Mouse (Mus musculus) embryonic facial prominence, embryonic 11.5 days (tissue): Measurements from ENCODE around the gene Ect2l. TPM values are rescaled to one million over a fixed set of nuclear protein-coding genes. Genes with fewer than 3 reads are reported as not detected.
"Not testable (repeated sequence)": the region's sequence is repeated elsewhere in the genome, so short reads cannot be mapped to it uniquely, and the experiment has no call there.

ENCODE experiments used
- ATAC-seq: fragments of 200-750 bp; cut with Nextera tagmentation; replicated peaks from 2 replicates; pipeline ENCODE4 v1.8.0; 2017; ENCODE audit warnings: low read depth; ENCODE audit not compliant: insufficient number of reproducible peaks, low FRiP score, low TSS enrichment
- DNase-seq: peaks from one replicate; pipeline ENCODE4 v3.0.0-alpha.2; 2015; ENCODE audit warnings: low spot score
- H3K27ac ChIP-seq: fragments of 300-500 bp; sonication (generic); replicated peaks from 2 replicates; pipeline ENCODE4 v1.5.1; 2014; ENCODE audit warnings: mild to moderate bottlenecking, low read depth, low read length, control low read depth
- H3K27me3 ChIP-seq: fragments of 300-500 bp; sonication (generic); 2 replicates; pipeline ENCODE4 v1.6.1; 2014; ENCODE audit warnings: mild to moderate bottlenecking, low read length, moderate library complexity, mixed read lengths; ENCODE audit not compliant: control insufficient read depth, insufficient read depth
- H3K36me3 ChIP-seq: fragments of 300-500 bp; sonication (generic); replicated peaks from 2 replicates; pipeline ENCODE4 v1.6.1; 2014; ENCODE audit warnings: low read depth, mild to moderate bottlenecking, low read length, moderate library complexity, mixed read lengths; ENCODE audit not compliant: control insufficient read depth, insufficient read depth
- H3K4me1 ChIP-seq: fragments of 300-500 bp; sonication (generic); 2 replicates; pipeline ENCODE4 v1.6.1; 2014; ENCODE audit warnings: low read length, mixed read lengths; ENCODE audit not compliant: control insufficient read depth, insufficient read depth
- H3K4me2 ChIP-seq: fragments of 300-500 bp; sonication (generic); 2 replicates; pipeline ENCODE4 v1.6.1; 2014; ENCODE audit warnings: low read depth, mild to moderate bottlenecking, control low read depth, low read length, moderate library complexity
- H3K4me3 ChIP-seq: fragments of 300-500 bp; sonication (generic); 2 replicates; pipeline ENCODE4 v1.5.1; 2014; ENCODE audit warnings: low read depth, low read length, control low read depth
- H3K9ac ChIP-seq: fragments of 300-500 bp; sonication (generic); replicated peaks from 2 replicates; pipeline ENCODE4 v1.6.1; 2014; ENCODE audit warnings: mild to moderate bottlenecking, control low read depth, low read length
- H3K9me3 ChIP-seq: fragments of 300-500 bp; sonication (generic); replicated peaks from 2 replicates; pipeline ENCODE4 v1.6.1; 2016; ENCODE audit warnings: mild to moderate bottlenecking, low read length, inconsistent platforms, mixed read lengths; ENCODE audit not compliant: control insufficient read depth
- WGBS: fragments of 180-500 bp; shearing (Covaris S2); extraction: QIAGEN DNeasy Blood & Tissue Kit; methylation state at CpG from one replicate; pipeline ENCODE4 v1.1.7; 2014; 5-methylcytosine and 5-hydroxymethylcytosine counted together
- polyA plus RNA-seq: library from polyadenylated mRNA; unstranded; fragments of >200 nt; fragmentation: Nextera tagmentation; extraction: Ambion mirVana; gene quantifications from 2 replicates; pipeline ENCODE4 v1.2.1, GENCODE M21; 2014

Gene Ect2l
- polyA plus RNA-seq, 1 experiment from 2014 or later, result 0.87 TPM

GRCm38 (mm10) chr10:18141389-18141788 lies 69.3 kb downstream of the Ect2l start:
- Histone ChIP-seq H3K4me1 (no peaks in the 10 kb centered on the region), H3K9me3 (no peaks in the 10 kb centered on the region), H3K27me3 (no peaks in the 10 kb centered on the region), H3K27ac (no peak overlapping the region), H3K36me3 (no peaks in the 10 kb centered on the region), H3K9ac (no peak overlapping the region), H3K4me2 (no peak overlapping the region), H3K4me3 (no peak overlapping the region)
- 76% methylated on average over 2 of the region's 2 CpGs for WGBS
- DNase-seq (no peak), ATAC-seq (no peak)

DNA sequence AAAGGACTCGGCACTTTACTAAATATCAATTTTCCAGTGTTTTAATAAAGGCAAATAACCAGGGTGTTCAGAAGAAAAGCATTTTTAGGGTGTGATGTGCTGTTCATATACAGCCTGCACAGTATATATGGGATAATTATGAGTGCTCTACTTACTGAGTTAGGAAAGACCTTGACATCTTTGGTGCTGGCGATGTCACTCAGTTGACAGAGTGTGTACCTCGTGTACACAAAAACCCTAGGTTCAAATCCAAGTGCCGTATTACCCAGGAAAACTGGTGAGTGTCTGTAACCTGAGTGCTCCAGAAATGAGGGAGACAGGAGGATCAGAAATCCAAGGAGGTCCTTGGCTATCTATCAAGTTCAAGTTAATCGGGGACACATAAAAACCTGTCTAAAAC lies 71.1 kb downstream of the Ect2l start:
- no peaks in the 10 kb centered on the region for H3K27me3 ChIP-seq
- no peaks in the 10 kb centered on the region for H3K36me3 ChIP-seq
- H3K9ac ChIP-seq, result no peak overlapping the region
- no peak overlapping the region for H3K4me2 ChIP-seq
- H3K9me3 ChIP-seq, result no peaks in the 10 kb centered on the region
- ATAC-seq (no peak), DNase-seq (no peak)
- no peak overlapping the region for H3K27ac ChIP-seq
- no peaks in the 10 kb centered on the region for H3K4me1 ChIP-seq
- whole genome bisulfite sequencing, result 80% methylated on average over 5 of the region's 5 CpGs
- H3K4me3 ChIP-seq, result no peak overlapping the region

GRCm38 (mm10) chr10:18138853-18139503 lies 71.7 kb downstream of the Ect2l start:
- not testable (repeated sequence) for H3K4me3 ChIP-seq, ATAC-seq, H3K27ac ChIP-seq, H3K4me1 ChIP-seq, H3K9me3 ChIP-seq, H3K27me3 ChIP-seq, H3K36me3 ChIP-seq, DNase-seq, H3K4me2 ChIP-seq, H3K9ac ChIP-seq
- 73% methylated on average over 10 of the region's 26 CpGs for WGBS

DNA sequence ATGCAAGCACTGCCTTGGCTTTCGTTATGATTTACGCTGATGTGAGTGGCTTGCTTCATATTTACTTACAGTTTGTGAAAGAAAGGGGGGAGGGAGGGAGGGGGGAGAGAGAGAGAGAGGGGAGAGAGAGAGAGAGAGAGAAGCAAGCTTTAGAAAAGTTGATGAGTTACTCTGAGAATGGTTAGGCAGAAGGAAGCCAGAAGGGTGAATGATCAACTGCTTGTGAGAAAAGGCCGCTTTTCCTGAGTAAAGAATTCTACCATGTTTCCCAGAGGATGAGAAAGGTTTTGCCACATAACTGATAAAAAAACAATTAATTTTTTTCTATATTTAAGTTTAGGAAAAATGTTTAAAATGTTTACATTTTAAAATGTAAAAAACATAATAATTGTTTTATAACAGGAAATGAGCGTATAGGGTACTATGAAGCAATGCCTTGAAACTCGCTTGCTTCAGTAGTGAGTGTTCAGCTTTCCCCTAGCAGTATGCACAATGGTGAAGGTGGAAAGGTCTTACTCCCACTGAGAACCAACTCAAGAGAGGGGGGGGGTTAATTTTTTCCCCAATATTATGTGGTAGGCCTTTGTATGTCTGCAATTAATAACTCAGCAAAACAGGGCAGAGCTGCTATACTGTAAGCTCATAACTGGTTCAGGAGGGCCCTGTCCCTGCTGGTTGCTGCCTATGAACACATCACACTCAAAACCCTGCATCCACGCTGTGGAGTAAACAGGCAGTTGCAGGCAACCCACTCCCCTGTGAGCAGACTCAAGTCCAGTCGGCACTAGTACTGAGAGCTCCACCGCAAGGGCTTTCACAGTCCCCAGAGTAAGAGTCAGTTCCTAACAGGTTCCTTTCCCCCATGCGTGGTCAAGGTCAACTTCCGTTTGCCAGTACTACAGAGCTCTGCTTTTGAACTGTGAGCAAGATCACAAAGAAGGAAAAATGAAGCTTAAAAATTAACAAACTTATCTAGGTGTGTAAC lies 78.7 kb downstream of the Ect2l start:
- ATAC-seq (no peak), DNase-seq (no peak)
- H3K36me3 ChIP-seq, result no peaks in the 10 kb centered on the region
- no peak overlapping the region for H3K4me3 ChIP-seq
- no peaks in the 10 kb centered on the region for H3K4me1 ChIP-seq
- no peak overlapping the region for H3K27ac ChIP-seq
- H3K27me3 ChIP-seq, result no peaks in the 10 kb centered on the region
- H3K9me3 ChIP-seq, result no peaks in the 10 kb centered on the region
- no peak overlapping the region for H3K4me2 ChIP-seq
- WGBS, result 87% methylated on average over 10 of the region's 10 CpGs
- no peak overlapping the region for H3K9ac ChIP-seq

GRCm38 (mm10) chr10:18130276-18130675 lies 80.4 kb downstream of the Ect2l start:
- Histone ChIP-seq H3K9ac (no peak overlapping the region), H3K36me3 (no peaks in the 10 kb centered on the region), H3K4me3 (no peak overlapping the region), H3K9me3 (no peaks in the 10 kb centered on the region), H3K27me3 (no peaks in the 10 kb centered on the region), H3K4me2 (no peak overlapping the region), H3K4me1 (no peaks in the 10 kb centered on the region), H3K27ac (no peak overlapping the region)
- DNase-seq (no peak), ATAC-seq (no peak)
- WGBS, result 96% methylated on average over 5 of the region's 5 CpGs

DNA sequence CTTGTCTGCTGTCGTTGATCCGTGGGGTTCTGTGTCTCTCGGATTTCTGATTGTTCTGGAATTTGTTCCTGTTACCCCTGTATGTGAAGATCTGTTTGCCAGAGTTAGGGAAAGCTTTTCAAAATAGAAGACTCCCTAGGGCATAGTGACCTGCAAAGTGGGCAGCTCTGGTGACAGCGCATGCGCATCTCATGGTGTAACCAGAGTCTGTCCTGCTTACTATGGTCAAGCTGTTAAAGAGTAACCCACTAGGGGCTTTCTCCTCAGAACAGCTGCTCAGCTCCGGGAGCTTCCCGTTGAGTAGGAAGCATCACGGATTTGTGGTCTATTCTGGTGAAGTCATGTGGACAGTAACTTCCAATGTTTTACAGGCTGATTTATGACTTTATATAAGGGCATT lies 92.4 kb downstream of the Ect2l start:
- Histone ChIP-seq H3K4me3 (no peak overlapping the region), H3K27me3 (no peaks in the 10 kb centered on the region), H3K27ac (no peak overlapping the region), H3K4me2 (no peak overlapping the region), H3K4me1 (no peaks in the 10 kb centered on the region), H3K9me3 (no peaks in the 10 kb centered on the region), H3K9ac (no peak overlapping the region), H3K36me3 (peaks cover 9% of the 10 kb centered on the region)
- 91% methylated on average over 8 of the region's 8 CpGs for WGBS
- no peak for DNase-seq
- no peak for ATAC-seq

GRCm38 (mm10) chr10:18113473-18114093 lies 97.1 kb downstream of the Ect2l start:
- 85% methylated on average over 10 of the region's 10 CpGs for WGBS
- DNase-seq (no peak), ATAC-seq (no peak)
- Histone ChIP-seq H3K36me3 (peaks cover 3% of the 10 kb centered on the region), H3K9ac (no peak overlapping the region), H3K4me2 (no peak overlapping the region), H3K27me3 (no peaks in the 10 kb centered on the region), H3K9me3 (no peaks in the 10 kb centered on the region), H3K27ac (no peak overlapping the region), H3K4me1 (no peaks in the 10 kb centered on the region), H3K4me3 (no peak overlapping the region)

GRCm38 (mm10) chr10:18110940-18111339 lies 99.8 kb downstream of the Ect2l start:
- Histone ChIP-seq H3K27ac (no peak overlapping the region), H3K4me1 (no peaks in the 10 kb centered on the region), H3K27me3 (no peaks in the 10 kb centered on the region), H3K36me3 (peaks cover 3% of the 10 kb centered on the region), H3K4me3 (no peak overlapping the region), H3K9me3 (no peaks in the 10 kb centered on the region), H3K9ac (no peak overlapping the region), H3K4me2 (no peak overlapping the region)
- ATAC-seq, result no peak
- no peak for DNase-seq
